Mouse (Mus musculus) myocyte (in vitro differentiated cells): ENCODE measurements around the gene Ppp2r5c.

Experiments used
- MAX ChIP-seq: IDR thresholded peaks from one replicate; pipeline ENCODE4 v1.6.1; 2011; ENCODE audit warnings: low read depth, mild to moderate bottlenecking, control low read depth
- POLR2A ChIP-seq: IDR thresholded peaks from one replicate; pipeline ENCODE4 v1.6.1; 2011; ENCODE audit warnings: low read depth, mild to moderate bottlenecking, control low read depth, moderate library complexity; ENCODE audit not compliant: insufficient read length
- TCF12 ChIP-seq: IDR thresholded peaks from one replicate; pipeline ENCODE4 v1.6.1; 2011; ENCODE audit warnings: mild to moderate bottlenecking, control low read depth; ENCODE audit not compliant: poor library complexity, insufficient read depth, severe bottlenecking

DNA sequence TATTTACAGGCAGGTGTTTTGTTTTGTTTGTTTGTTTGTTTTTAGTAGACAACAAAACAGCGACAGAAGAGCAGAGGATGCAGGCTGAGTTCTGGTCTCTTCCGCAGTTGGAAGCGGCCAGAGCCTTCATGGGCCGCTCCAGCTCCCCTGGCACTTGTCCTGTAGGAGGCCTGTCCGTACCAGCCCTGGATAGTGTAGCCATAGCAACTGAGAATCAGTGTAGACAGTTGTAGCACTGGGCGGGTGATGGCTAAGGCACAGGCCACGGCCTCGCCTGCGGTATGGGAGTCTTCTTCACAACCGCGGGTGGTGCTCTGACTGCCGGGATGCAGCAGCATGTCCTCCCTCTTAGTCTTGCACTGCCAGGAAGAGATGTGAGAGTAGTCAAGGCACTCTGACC is 32.3 kb downstream of the Ppp2r5c start:
- TF ChIP-seq POLR2A: no peak
- TF ChIP-seq MAX: no peak
- TF ChIP-seq TCF12: no peak
